Mouse (Mus musculus) megakaryocyte, embryonic 14.5 days (primary cell): ENCODE results near the gene Cpd. TPM values are rescaled to one million over a fixed set of nuclear protein-coding genes. Genes with fewer than 3 reads are reported as not detected.
A peak's percentile ranks its signal among the peaks of the same experiment; 100 is the strongest.

Source experiments
- H3K27me3 ChIP-seq: replicated peaks from 2 replicates; pipeline ENCODE3; 2012; ENCODE audit warnings: inconsistent platforms
- H3K36me3 ChIP-seq: replicated peaks from 2 replicates; pipeline ENCODE3; 2012; ENCODE audit warnings: low read length, inconsistent platforms, mixed read lengths
- H3K4me1 ChIP-seq: 2 replicates; pipeline ENCODE4 v1.6.1; 2012; ENCODE audit warnings: inconsistent platforms
- H3K4me3 ChIP-seq: replicated peaks from 2 replicates; pipeline ENCODE3; 2012; ENCODE audit warnings: moderate library complexity, mild to moderate bottlenecking, inconsistent platforms
- H3K9me3 ChIP-seq: 2 replicates; pipeline ENCODE4 v1.6.1; 2012; ENCODE audit warnings: inconsistent platforms
- FLI1 ChIP-seq: IDR thresholded peaks from 2 replicates; pipeline ENCODE4 v1.6.1; 2012; ENCODE audit warnings: low read length, inconsistent platforms, mixed read lengths
- GATA1 ChIP-seq: IDR thresholded peaks from 3 replicates; pipeline ENCODE4 v1.6.1; 2012; ENCODE audit warnings: mixed read lengths, low read length, inconsistent platforms, borderline replicate concordance
- polyA plus RNA-seq: library from polyadenylated mRNA; stranded (reverse); fragments of >175 nt; gene quantifications from 2 replicates; pipeline ENCODE4 v1.2.3, GENCODE M21; 2012; ENCODE audit warnings: low replicate concordance; ENCODE audit not compliant: insufficient read depth

The Cpd gene
- 0.40 and 1.0 TPM in 2 replicates for polyA plus RNA-seq

GRCm38 (mm10) chr11:76846878-76847222, at the start of gene Cpd:
Gene Cpd, minus strand, starts transcription at chr11:76847018.
- Histone ChIP-seq H3K4me1 (peaks cover 26% of the 10 kb centered on the region), H3K36me3 (no peaks in the 10 kb centered on the region), H3K27me3 (peaks cover 12% of the 10 kb centered on the region), H3K4me3 (peak within 1 kb of the TSS; percentile 98), H3K9me3 (peaks cover 19% of the 10 kb centered on the region)
- TF ChIP-seq GATA1 (no peak), FLI1 (no peak)

GRCm38 (mm10) chr11:76896360-76896759, 49.5 kb upstream of the Cpd start:
- Histone ChIP-seq H3K4me1 (peaks cover 81% of the 10 kb centered on the region), H3K36me3 (no peaks in the 10 kb centered on the region), H3K9me3 (no peaks in the 10 kb centered on the region), H3K4me3 (no peak overlapping the region), H3K27me3 (no peaks in the 10 kb centered on the region)
- no peak for TF ChIP-seq FLI1
- no peak for TF ChIP-seq GATA1

- TF ChIP-seq GATA1 (no peak), FLI1 (no peak)
- Histone ChIP-seq H3K4me1 (peaks cover 86% of the 10 kb centered on the region), H3K9me3 (no peaks in the 10 kb centered on the region)
These were observed 47.4 kb upstream of the Cpd start for GRCm38 (mm10) chr11:76894240-76894639.

GRCm38 (mm10) chr11:76893570-76893969, 46.8 kb upstream of the Cpd start:
- no peaks in the 10 kb centered on the region for H3K9me3 ChIP-seq
- H3K4me3 ChIP-seq: peak overlapping the region; percentile 74
- H3K4me1 ChIP-seq: peaks cover 85% of the 10 kb centered on the region
- no peaks in the 10 kb centered on the region for H3K27me3 ChIP-seq
- TF ChIP-seq FLI1 (no peak), GATA1 (no peak)
- H3K36me3 ChIP-seq: no peaks in the 10 kb centered on the region

More at GRCm38 (mm10) chr11:76894240-76894639, 47.4 kb upstream of the Cpd start:
- H3K27me3 ChIP-seq: no peaks in the 10 kb centered on the region
- H3K36me3 ChIP-seq: no peaks in the 10 kb centered on the region
- H3K4me3 ChIP-seq: peak overlapping the region; percentile 74

- H3K9me3 ChIP-seq: no peaks in the 10 kb centered on the region; the same call in 1 of the 2 replicates
- H3K4me3 ChIP-seq: no peak overlapping the region
- H3K4me1 ChIP-seq: peaks cover 79% of the 10 kb centered on the region
- TF ChIP-seq FLI1 (no peak), GATA1 (no peak)
- no peaks in the 10 kb centered on the region for H3K36me3 ChIP-seq
- no peaks in the 10 kb centered on the region for H3K27me3 ChIP-seq
These were observed 46.2 kb upstream of the Cpd start for GRCm38 (mm10) chr11:76892972-76893371.

GRCm38 (mm10) chr11:76891738-76892349, 45.0 kb upstream of the Cpd start:
- TF ChIP-seq GATA1: no peak
- TF ChIP-seq FLI1: no peak
- Histone ChIP-seq H3K9me3 (no peaks in the 10 kb centered on the region; the same call in 1 of the 2 replicates), H3K4me1 (peaks cover 70% of the 10 kb centered on the region)

GRCm38 (mm10) chr11:76891171-76891570, 44.4 kb upstream of the Cpd start:
- no peak overlapping the region for H3K4me3 ChIP-seq
- TF ChIP-seq GATA1 (no peak), FLI1 (no peak)
- H3K9me3 ChIP-seq: no peaks in the 10 kb centered on the region; the same call in 1 of the 2 replicates
- no peaks in the 10 kb centered on the region for H3K27me3 ChIP-seq
- H3K4me1 ChIP-seq: peaks cover 63% of the 10 kb centered on the region
- no peaks in the 10 kb centered on the region for H3K36me3 ChIP-seq

More at GRCm38 (mm10) chr11:76891738-76892349, 45.0 kb upstream of the Cpd start:
- H3K4me3 ChIP-seq: no peak overlapping the region
- no peaks in the 10 kb centered on the region for H3K36me3 ChIP-seq
- no peaks in the 10 kb centered on the region for H3K27me3 ChIP-seq

- Histone ChIP-seq H3K36me3 (no peaks in the 10 kb centered on the region), H3K4me1 (peaks cover 59% of the 10 kb centered on the region), H3K4me3 (no peak overlapping the region), H3K27me3 (no peaks in the 10 kb centered on the region), H3K9me3 (no peaks in the 10 kb centered on the region; the same call in 1 of the 2 replicates)
- TF ChIP-seq FLI1 (no peak), GATA1 (no peak)
These were observed 42.7 kb upstream of the Cpd start for GRCm38 (mm10) chr11:76889339-76890164.

- TF ChIP-seq GATA1 (no peak), FLI1 (no peak)
- Histone ChIP-seq H3K9me3 (no peaks in the 10 kb centered on the region; the same call in 1 of the 2 replicates), H3K4me1 (peaks cover 15% of the 10 kb centered on the region), H3K27me3 (no peaks in the 10 kb centered on the region), H3K4me3 (no peak overlapping the region), H3K36me3 (no peaks in the 10 kb centered on the region)
These were observed 37.6 kb upstream of the Cpd start for GRCm38 (mm10) chr11:76884451-76884850.

GRCm38 (mm10) chr11:76879816-76880215, 33.0 kb upstream of the Cpd start:
- TF ChIP-seq FLI1: no peak
- no peak for TF ChIP-seq GATA1
- peaks cover 24% of the 10 kb centered on the region for H3K4me1 ChIP-seq

More at GRCm38 (mm10) chr11:76879816-76880215, 33.0 kb upstream of the Cpd start:
- no peak overlapping the region for H3K4me3 ChIP-seq
- H3K36me3 ChIP-seq: no peaks in the 10 kb centered on the region
- peaks cover 5% of the 10 kb centered on the region for H3K27me3 ChIP-seq
- H3K9me3 ChIP-seq: no peaks in the 10 kb centered on the region
